Mouse (Mus musculus) forebrain, postnatal 0 days (tissue): Measurements from ENCODE around the gene Ubald2. TPM values are rescaled to one million over a fixed set of nuclear protein-coding genes. Genes with fewer than 3 reads are reported as not detected.

Experiments used
- ATAC-seq: fragments of 200-750 bp; cut with Nextera tagmentation; 2 replicates; pipeline ENCODE4 v1.8.0; 2017; ENCODE audit warnings: mild to moderate bottlenecking, moderate library complexity
- DNase-seq: peaks from one replicate; pipeline ENCODE4 v3.0.0-alpha.2; 2015
- H3K27ac ChIP-seq: fragments of 300-500 bp; sonication (generic); 2 replicates; pipeline ENCODE4 v1.5.1; 2014; ENCODE audit warnings: low read depth, mild to moderate bottlenecking, antibody characterized with exemption, low read length, moderate library complexity, mixed read lengths
- H3K27me3 ChIP-seq: fragments of 300-500 bp; sonication (generic); 2 replicates; pipeline ENCODE4 v1.6.1; 2014; ENCODE audit warnings: mild to moderate bottlenecking, low read length, mixed read lengths; ENCODE audit not compliant: insufficient read depth
- H3K36me3 ChIP-seq: fragments of 300-500 bp; sonication (generic); 2 replicates; pipeline ENCODE4 v1.6.1; 2014; ENCODE audit warnings: mild to moderate bottlenecking, moderate library complexity; ENCODE audit not compliant: insufficient read depth
- H3K4me1 ChIP-seq: fragments of 300-500 bp; sonication (generic); 2 replicates; pipeline ENCODE4 v1.6.1; 2014; ENCODE audit warnings: antibody characterized with exemption; ENCODE audit not compliant: insufficient read depth
- H3K4me2 ChIP-seq: fragments of 300-500 bp; sonication (generic); 2 replicates; pipeline ENCODE4 v1.6.1; 2014; ENCODE audit warnings: low read depth, mild to moderate bottlenecking, moderate library complexity
- H3K4me3 ChIP-seq: fragments of 300-500 bp; sonication (generic); 2 replicates; pipeline ENCODE4 v1.5.1; 2014; ENCODE audit warnings: low read depth, low read length, mixed read lengths
- H3K9ac ChIP-seq: fragments of 300-500 bp; sonication (generic); 2 replicates; pipeline ENCODE4 v1.6.1; 2014; ENCODE audit warnings: mild to moderate bottlenecking
- H3K9me3 ChIP-seq: fragments of 300-500 bp; sonication (generic); 2 replicates; pipeline ENCODE4 v1.6.1; 2016; ENCODE audit warnings: low read length
- CTCF ChIP-seq: sonication (generic); IDR thresholded peaks from 2 replicates; pipeline ENCODE4 v1.5.1; 2016; ENCODE audit warnings: antibody characterized with exemption, control low read depth, low read depth
- WGBS: fragments of 180-500 bp; shearing (Covaris S2); extraction: QIAGEN DNeasy Blood & Tissue Kit; methylation state at CpG from one replicate; pipeline ENCODE4 v1.1.7; 2014; 5-methylcytosine and 5-hydroxymethylcytosine counted together
- polyA plus RNA-seq: library from polyadenylated mRNA; unstranded; fragments of >200 nt; fragmentation: Nextera tagmentation; extraction: Ambion mirVana; gene quantifications from 2 replicates; pipeline ENCODE4 v1.2.1, GENCODE M21; 2015
- total RNA-seq: library from RNA; depleted of rRNA; stranded (reverse); fragments of >200 nt; gene quantifications from 2 replicates; pipeline ENCODE4 v1.2.3, GENCODE M21; 2014

Gene Ubald2
- total and polyA plus RNA-seq, 2 experiments from 2014 or later, result 50.6 to 88.0 TPM

- no peak overlapping the region for H3K4me2 ChIP-seq
- no peak overlapping the region for H3K27ac ChIP-seq
- no peak overlapping the region for H3K4me3 ChIP-seq
- no peak for TF ChIP-seq CTCF
- H3K36me3 ChIP-seq, result peaks cover 16% of the 10 kb centered on the region; the same call in 1 of the 2 replicates
- ATAC-seq, result no peak
- no peak overlapping the region for H3K9ac ChIP-seq
- WGBS, result 89% methylated on average over 11 of the region's 11 CpGs
- H3K9me3 ChIP-seq, result no peaks in the 10 kb centered on the region
- no peaks in the 10 kb centered on the region for H3K27me3 ChIP-seq
- no peaks in the 10 kb centered on the region for H3K4me1 ChIP-seq
- no peak for DNase-seq
These were observed 37.5 kb upstream of the Ubald2 start for GRCm38 (mm10) chr11:116396276-116396933.

DNA sequence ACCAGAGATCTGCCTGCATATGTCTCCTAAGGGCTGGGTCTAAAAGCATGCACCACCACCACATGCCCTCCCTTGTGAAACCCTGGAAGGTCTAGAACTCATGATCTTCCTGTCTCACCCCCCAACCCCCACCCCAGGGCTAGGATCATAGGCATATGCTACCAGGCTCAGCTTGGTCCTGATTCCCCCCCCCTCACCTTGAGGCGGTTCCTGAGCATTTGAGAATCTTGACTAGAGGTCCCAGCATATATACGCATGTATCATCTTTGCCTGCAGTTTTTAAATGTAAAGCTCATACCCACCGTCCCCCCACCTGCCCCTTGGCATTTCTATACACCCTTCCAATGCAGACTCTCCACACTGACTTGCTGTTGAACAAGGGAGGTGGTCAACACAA lies 37.0 kb upstream of the Ubald2 start:
- Histone ChIP-seq H3K4me3 (no peak overlapping the region), H3K9ac (no peak overlapping the region), H3K27ac (no peak overlapping the region), H3K27me3 (no peaks in the 10 kb centered on the region), H3K4me2 (no peak overlapping the region), H3K36me3 (peaks cover 16% of the 10 kb centered on the region; the same call in 1 of the 2 replicates), H3K4me1 (no peaks in the 10 kb centered on the region), H3K9me3 (no peaks in the 10 kb centered on the region)
- ATAC-seq, result no peak
- 97% methylated on average over 3 of the region's 3 CpGs for WGBS
- DNase-seq, result no peak
- no peak for TF ChIP-seq CTCF

GRCm38 (mm10) chr11:116397517-116398347 lies 36.2 kb upstream of the Ubald2 start:
- WGBS, result 77% methylated on average over 8 of the region's 8 CpGs
- no peak for ATAC-seq

DNA sequence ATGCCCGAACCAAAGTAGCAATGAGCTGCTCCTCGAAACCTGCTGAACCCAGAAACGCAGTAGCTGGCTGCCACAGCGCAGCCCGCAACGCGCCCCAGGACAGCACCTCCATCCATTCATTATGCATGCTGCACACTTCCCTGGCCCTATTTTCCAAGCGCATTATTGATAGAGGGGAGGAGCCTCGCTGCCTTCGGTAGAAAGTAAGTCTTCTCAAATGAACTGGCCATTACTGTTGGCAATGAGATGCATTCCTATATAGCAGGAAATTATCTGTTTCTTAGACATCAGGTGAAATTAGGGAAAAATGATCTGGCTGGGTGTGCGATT lies 35.6 kb upstream of the Ubald2 start:
- H3K27ac ChIP-seq, result no peak overlapping the region
- DNase-seq, result no peak
- no peak overlapping the region for H3K4me3 ChIP-seq
- ATAC-seq, result no peak
- H3K4me1 ChIP-seq, result no peaks in the 10 kb centered on the region
- H3K9me3 ChIP-seq, result no peaks in the 10 kb centered on the region
- 79% methylated on average over 11 of the region's 11 CpGs for WGBS
- H3K9ac ChIP-seq, result no peak overlapping the region
- no peak for TF ChIP-seq CTCF
- no peak overlapping the region for H3K4me2 ChIP-seq
- no peaks in the 10 kb centered on the region for H3K27me3 ChIP-seq
- peaks cover 19% of the 10 kb centered on the region for H3K36me3 ChIP-seq

More at GRCm38 (mm10) chr11:116397517-116398347, 36.2 kb upstream of the Ubald2 start:
- no peak overlapping the region for H3K27ac ChIP-seq
- no peak for TF ChIP-seq CTCF
- no peaks in the 10 kb centered on the region for H3K27me3 ChIP-seq
- H3K4me3 ChIP-seq, result no peak overlapping the region
- no peaks in the 10 kb centered on the region for H3K4me1 ChIP-seq
- DNase-seq, result no peak
- H3K36me3 ChIP-seq, result peaks cover 16% of the 10 kb centered on the region; the same call in 1 of the 2 replicates
- H3K9ac ChIP-seq, result no peak overlapping the region
- no peak overlapping the region for H3K4me2 ChIP-seq
- no peaks in the 10 kb centered on the region for H3K9me3 ChIP-seq

- no peak for TF ChIP-seq CTCF
- DNase-seq (no peak), ATAC-seq (no peak)
- 78% methylated on average over 4 of the region's 4 CpGs for WGBS
- Histone ChIP-seq H3K4me3 (no peak overlapping the region), H3K27me3 (no peaks in the 10 kb centered on the region), H3K4me2 (no peak overlapping the region), H3K4me1 (no peaks in the 10 kb centered on the region), H3K36me3 (peaks cover 21% of the 10 kb centered on the region), H3K9ac (no peak overlapping the region), H3K27ac (no peak overlapping the region), H3K9me3 (no peaks in the 10 kb centered on the region)
These were observed 33.3 kb upstream of the Ubald2 start for GRCm38 (mm10) chr11:116400560-116400959.

DNA sequence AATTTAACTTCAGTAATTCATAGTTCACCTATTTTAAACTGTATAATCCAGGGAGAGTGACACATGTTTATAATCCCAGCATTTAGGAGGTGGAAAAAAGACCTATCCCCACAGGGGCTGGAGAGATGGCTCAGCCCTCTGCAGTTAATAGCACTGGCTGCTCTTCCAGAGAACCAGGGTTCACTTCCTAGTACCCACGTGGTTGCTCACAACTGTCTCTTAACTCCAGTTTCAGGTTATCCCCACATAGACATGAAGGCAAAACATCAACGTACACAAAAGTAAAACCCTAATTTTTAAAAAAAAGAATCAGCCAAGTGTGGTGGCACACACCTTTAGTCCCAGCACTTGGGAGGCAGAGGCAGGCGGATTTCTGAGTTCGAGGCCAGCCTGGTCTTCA lies 28.3 kb upstream of the Ubald2 start:
- H3K9me3 ChIP-seq, result no peaks in the 10 kb centered on the region
- H3K36me3 ChIP-seq, result peaks cover 13% of the 10 kb centered on the region
- H3K27me3 ChIP-seq, result no peaks in the 10 kb centered on the region
- WGBS, result 87% methylated on average over 4 of the region's 4 CpGs
- no peak overlapping the region for H3K4me3 ChIP-seq
- H3K4me1 ChIP-seq, result no peaks in the 10 kb centered on the region
- H3K4me2 ChIP-seq, result no peak overlapping the region
- TF ChIP-seq CTCF, result no peak
- ATAC-seq, result no peak
- H3K9ac ChIP-seq, result no peak overlapping the region
- no peak for DNase-seq
- no peak overlapping the region for H3K27ac ChIP-seq

GRCm38 (mm10) chr11:116406231-116406728 lies 27.6 kb upstream of the Ubald2 start:
- no peak for DNase-seq
- Histone ChIP-seq H3K4me3 (no peak overlapping the region), H3K36me3 (peaks cover 13% of the 10 kb centered on the region), H3K9ac (no peak overlapping the region), H3K27me3 (no peaks in the 10 kb centered on the region), H3K27ac (no peak overlapping the region), H3K9me3 (no peaks in the 10 kb centered on the region), H3K4me2 (no peak overlapping the region), H3K4me1 (peaks cover 5% of the 10 kb centered on the region; the same call in 1 of the 2 replicates)
- TF ChIP-seq CTCF, result no peak
- WGBS, result 93% methylated on average over 16 of the region's 16 CpGs
- no peak for ATAC-seq
